Mouse (Mus musculus): ENCODE results near the gene Ralb.

- TF ChIP-seq CTCF (IDR thresholded peaks at IDR 0.05; ENCODE audit: borderline replicate concordance, insufficient read depth, low read length) (peak; percentile 72), POLR2A (IDR thresholded peaks at IDR 0.05; ENCODE audit: low read depth, low read length) (no peak)
These were observed 81.1 kb downstream of the Ralb start for GRCm38 (mm10) chr1:119423510-119423909.
